Mouse (Mus musculus) lung, postnatal 0 days (tissue): ENCODE results near the gene Cela3a. TPM values are rescaled to one million over a fixed set of nuclear protein-coding genes. Genes with fewer than 3 reads are reported as not detected.
A peak's percentile ranks its signal among the peaks of the same experiment; 100 is the strongest.
"Not testable (repeated sequence)": the region's sequence is repeated elsewhere in the genome, so short reads cannot be mapped to it uniquely, and the experiment has no call there.

ENCODE experiments used
- ATAC-seq: fragments of 200-750 bp; cut with Nextera tagmentation; 2 replicates; pipeline ENCODE4 v1.8.0; 2017; ENCODE audit warnings: moderate library complexity
- DNase-seq: peaks from one replicate; pipeline ENCODE4 v3.0.0-alpha.2; 2016; ENCODE audit warnings: low spot score
- H3K27ac ChIP-seq: fragments of 300-500 bp; sonication (generic); 2 replicates; pipeline ENCODE4 v1.5.1; 2014; ENCODE audit warnings: antibody characterized with exemption, mild to moderate bottlenecking, low read length, mixed read lengths
- H3K27me3 ChIP-seq: fragments of 300-500 bp; sonication (generic); replicated peaks from 2 replicates; pipeline ENCODE4 v1.6.1; 2014; ENCODE audit warnings: low read length, mixed read lengths; ENCODE audit not compliant: insufficient read depth
- H3K36me3 ChIP-seq: fragments of 300-500 bp; sonication (generic); 2 replicates; pipeline ENCODE4 v1.6.1; 2014; ENCODE audit warnings: low read length, mixed read lengths; ENCODE audit not compliant: insufficient read depth
- H3K4me1 ChIP-seq: fragments of 300-500 bp; sonication (generic); 2 replicates; pipeline ENCODE4 v1.6.1; 2014; ENCODE audit warnings: antibody characterized with exemption, low read depth, low read length, mixed read lengths; ENCODE audit not compliant: insufficient read depth
- H3K4me2 ChIP-seq: fragments of 300-500 bp; sonication (generic); replicated peaks from 2 replicates; pipeline ENCODE4 v1.6.1; 2014; ENCODE audit warnings: low read depth, mild to moderate bottlenecking, low read length, moderate library complexity, mixed read lengths
- H3K4me3 ChIP-seq: fragments of 300-500 bp; sonication (generic); 2 replicates; pipeline ENCODE4 v1.5.1; 2014; ENCODE audit warnings: low read depth, low read length
- H3K9ac ChIP-seq: fragments of 300-500 bp; sonication (generic); replicated peaks from 2 replicates; pipeline ENCODE4 v1.6.1; 2014; ENCODE audit warnings: low read depth, mild to moderate bottlenecking
- H3K9me3 ChIP-seq: fragments of 300-500 bp; sonication (generic); 2 replicates; pipeline ENCODE4 v1.6.1; 2016; ENCODE audit warnings: low read length, mixed read lengths
- CTCF ChIP-seq: IDR thresholded peaks from 2 replicates; pipeline ENCODE4 v1.5.1; 2016; ENCODE audit warnings: antibody characterized with exemption, mild to moderate bottlenecking
- EP300 ChIP-seq: IDR thresholded peaks from 2 replicates; pipeline ENCODE4 v1.6.1; 2016; ENCODE audit warnings: antibody characterized with exemption, mild to moderate bottlenecking, control low read depth
- WGBS: fragments of 180-500 bp; shearing (Covaris S2); extraction: QIAGEN DNeasy Blood & Tissue Kit; methylation state at CpG from one replicate; pipeline ENCODE4 v1.1.7; 2014; 5-methylcytosine and 5-hydroxymethylcytosine counted together
- polyA plus RNA-seq: library from polyadenylated mRNA; unstranded; fragments of >200 nt; fragmentation: Nextera tagmentation; extraction: Ambion mirVana; gene quantifications from 2 replicates; pipeline ENCODE4 v1.2.1, GENCODE M21; 2015

Gene Cela3a
- polyA plus RNA-seq, 1 experiment from 2014 or later = not detected

DNA sequence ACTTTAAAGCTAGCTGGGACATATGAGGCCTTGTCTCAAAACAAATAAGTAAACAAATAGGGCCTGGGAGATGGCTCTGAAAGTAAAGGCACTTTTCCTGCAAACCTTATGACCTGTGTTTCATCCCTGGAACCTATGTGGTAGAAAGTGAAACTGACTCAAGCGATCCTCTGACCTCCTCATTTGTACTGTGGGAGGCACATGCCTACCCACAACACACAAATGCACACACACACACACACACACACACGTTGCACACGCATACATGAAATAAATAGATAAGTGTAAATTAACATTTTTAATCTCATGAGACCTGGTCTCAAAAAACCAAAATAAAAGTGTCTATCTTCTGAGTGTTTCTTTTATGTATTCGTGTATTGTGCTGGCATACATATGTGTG, 36.3 kb upstream of the Cela3a start:
- TF ChIP-seq EP300 (no peak), CTCF (no peak)
- no peak overlapping the region for H3K4me2 ChIP-seq
- H3K27ac ChIP-seq = no peak overlapping the region
- 90% methylated on average over 4 of the region's 4 CpGs for WGBS
- ATAC-seq = no peak
- H3K9ac ChIP-seq = no peak overlapping the region
- H3K4me1 ChIP-seq = no peaks in the 10 kb centered on the region
- no peaks in the 10 kb centered on the region for H3K36me3 ChIP-seq
- no peak for DNase-seq
- no peaks in the 10 kb centered on the region for H3K27me3 ChIP-seq
- no peaks in the 10 kb centered on the region for H3K9me3 ChIP-seq
- H3K4me3 ChIP-seq = no peak overlapping the region

DNA sequence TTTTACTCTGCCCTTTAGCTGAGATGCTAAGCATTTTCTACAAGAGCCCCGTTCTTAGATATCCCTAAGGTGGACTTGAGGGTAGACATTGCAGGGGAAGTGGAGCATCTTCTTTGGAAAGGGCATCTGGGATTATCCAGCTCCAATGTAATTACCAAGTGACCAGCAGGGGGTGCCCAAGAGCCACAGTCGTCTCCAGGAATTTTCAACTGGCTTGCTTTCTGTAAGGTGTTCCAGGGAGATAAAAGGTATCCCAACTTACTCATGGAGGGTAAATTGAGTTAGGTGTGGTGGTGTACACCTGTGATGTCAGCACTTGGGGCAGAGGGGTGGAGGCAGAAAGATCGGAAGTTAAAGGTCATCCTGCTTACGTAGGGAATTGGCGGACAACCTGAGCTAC, 34.0 kb upstream of the Cela3a start:
- no peaks in the 10 kb centered on the region for H3K36me3 ChIP-seq
- no peaks in the 10 kb centered on the region for H3K27me3 ChIP-seq
- no peaks in the 10 kb centered on the region for H3K9me3 ChIP-seq
- 0 out of 2 replicates have a peak overlapping the region, but pooled peaks have one; percentile 14 for H3K4me2 ChIP-seq
- H3K4me1 ChIP-seq = no peaks in the 10 kb centered on the region
- WGBS = 10% methylated on average over 5 of the region's 5 CpGs
- no peak; the same call in 1 of the 2 replicates for ATAC-seq
- peak; percentile 92 for TF ChIP-seq CTCF
- TF ChIP-seq EP300 = no peak
- H3K9ac ChIP-seq = no peak overlapping the region
- DNase-seq = peak; percentile 59
- no peak overlapping the region for H3K4me3 ChIP-seq
- no peak overlapping the region for H3K27ac ChIP-seq

DNA sequence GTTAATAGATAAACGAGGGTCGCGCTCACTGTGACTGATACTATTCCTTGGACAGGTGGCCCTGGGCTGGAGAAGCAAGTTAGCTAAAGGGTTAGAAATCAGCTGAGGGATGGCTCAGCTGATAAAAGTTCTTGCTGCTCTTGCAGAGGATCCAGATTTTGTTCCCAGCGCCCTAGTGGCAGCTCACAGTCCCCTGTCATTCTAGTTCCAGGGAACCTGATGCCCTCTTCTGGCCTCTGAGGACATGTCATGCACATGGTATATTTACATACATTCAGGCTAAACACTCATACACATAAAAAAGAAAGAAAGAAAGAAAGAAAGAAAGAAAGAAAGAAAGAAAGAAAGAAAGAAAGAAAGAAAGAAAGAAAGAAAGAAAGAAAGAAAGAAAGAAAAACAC, 31.7 kb upstream of the Cela3a start:
- Histone ChIP-seq H3K4me3 (no peak overlapping the region), H3K36me3 (no peaks in the 10 kb centered on the region), H3K9ac (no peak overlapping the region), H3K27ac (no peak overlapping the region), H3K9me3 (no peaks in the 10 kb centered on the region), H3K4me1 (no peaks in the 10 kb centered on the region), H3K4me2 (no peak overlapping the region), H3K27me3 (no peaks in the 10 kb centered on the region)
- TF ChIP-seq EP300 (no peak), CTCF (peak; percentile 34; the same call in 1 of the 2 replicates)
- 80% methylated on average over 4 of the region's 4 CpGs for WGBS
- DNase-seq (no peak), ATAC-seq (no peak)

DNA sequence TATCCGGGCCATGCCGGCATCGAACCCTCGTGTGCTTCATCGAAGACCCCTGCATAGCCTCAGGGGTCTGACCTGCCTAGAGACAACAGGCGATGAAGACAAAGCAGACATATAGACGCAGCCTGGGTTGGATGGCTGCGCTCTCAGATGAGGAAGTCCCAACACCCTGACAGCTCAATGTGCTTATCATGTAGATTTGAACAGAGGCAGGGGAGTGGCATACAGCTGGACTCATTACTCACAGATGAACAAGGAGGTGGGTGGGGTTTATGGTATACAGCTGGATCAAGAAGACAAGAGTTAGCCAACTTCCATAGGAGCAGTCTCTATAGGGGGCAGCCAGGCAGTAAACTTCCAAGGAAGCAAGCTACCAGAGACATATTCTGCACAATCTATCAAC, 29.3 kb upstream of the Cela3a start:
- Histone ChIP-seq H3K27me3 (no peaks in the 10 kb centered on the region), H3K4me1 (no peaks in the 10 kb centered on the region), H3K4me3 (no peak overlapping the region), H3K27ac (no peak overlapping the region), H3K4me2 (no peak overlapping the region), H3K9me3 (no peaks in the 10 kb centered on the region), H3K9ac (no peak overlapping the region), H3K36me3 (no peaks in the 10 kb centered on the region)
- ATAC-seq (no peak), DNase-seq (no peak)
- TF ChIP-seq CTCF (no peak), EP300 (no peak)
- 81% methylated on average over 8 of the region's 8 CpGs for WGBS

DNA sequence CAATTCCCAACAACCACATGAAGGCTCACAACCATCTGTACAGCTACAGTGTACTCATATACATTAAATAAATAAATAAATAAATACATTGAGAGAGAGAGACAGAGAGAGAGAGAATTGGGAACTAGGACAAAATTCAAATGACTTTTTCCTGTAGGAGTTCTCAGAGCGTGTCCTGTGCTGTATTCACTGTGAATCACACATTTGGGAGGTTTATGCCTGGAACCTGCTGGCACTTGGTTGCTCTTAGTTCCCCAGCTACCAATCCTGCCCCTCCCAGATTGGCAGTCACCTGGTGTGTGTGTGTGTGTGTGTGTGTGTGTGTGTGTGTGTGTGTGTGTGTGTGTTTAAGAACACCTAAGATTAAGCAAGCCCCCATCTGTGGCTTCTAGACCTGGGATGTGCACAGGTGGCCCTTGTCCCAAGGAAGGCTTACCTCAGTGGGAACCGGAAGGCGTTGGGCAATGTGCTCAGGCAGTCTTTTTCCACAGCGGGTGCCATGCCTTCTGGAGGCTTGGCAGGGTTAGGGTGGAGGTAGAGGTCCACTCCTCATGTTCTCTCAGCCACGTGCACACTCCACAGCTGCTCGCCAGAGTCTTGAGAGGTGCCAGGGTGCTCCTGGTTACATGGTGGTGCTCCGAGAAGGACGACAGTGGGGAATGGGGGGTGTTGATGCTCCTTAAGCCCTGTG, 27.5 kb upstream of the Cela3a start:
- Histone ChIP-seq H3K36me3 (no peaks in the 10 kb centered on the region), H3K4me3 (no peak overlapping the region), H3K27ac (no peak overlapping the region), H3K4me1 (no peaks in the 10 kb centered on the region), H3K9me3 (no peaks in the 10 kb centered on the region), H3K4me2 (no peak overlapping the region), H3K27me3 (no peaks in the 10 kb centered on the region), H3K9ac (no peak overlapping the region)
- WGBS = 81% methylated on average over 8 of the region's 8 CpGs
- DNase-seq (no peak), ATAC-seq (no peak; the same call in 1 of the 2 replicates)
- TF ChIP-seq CTCF = no peak

DNA sequence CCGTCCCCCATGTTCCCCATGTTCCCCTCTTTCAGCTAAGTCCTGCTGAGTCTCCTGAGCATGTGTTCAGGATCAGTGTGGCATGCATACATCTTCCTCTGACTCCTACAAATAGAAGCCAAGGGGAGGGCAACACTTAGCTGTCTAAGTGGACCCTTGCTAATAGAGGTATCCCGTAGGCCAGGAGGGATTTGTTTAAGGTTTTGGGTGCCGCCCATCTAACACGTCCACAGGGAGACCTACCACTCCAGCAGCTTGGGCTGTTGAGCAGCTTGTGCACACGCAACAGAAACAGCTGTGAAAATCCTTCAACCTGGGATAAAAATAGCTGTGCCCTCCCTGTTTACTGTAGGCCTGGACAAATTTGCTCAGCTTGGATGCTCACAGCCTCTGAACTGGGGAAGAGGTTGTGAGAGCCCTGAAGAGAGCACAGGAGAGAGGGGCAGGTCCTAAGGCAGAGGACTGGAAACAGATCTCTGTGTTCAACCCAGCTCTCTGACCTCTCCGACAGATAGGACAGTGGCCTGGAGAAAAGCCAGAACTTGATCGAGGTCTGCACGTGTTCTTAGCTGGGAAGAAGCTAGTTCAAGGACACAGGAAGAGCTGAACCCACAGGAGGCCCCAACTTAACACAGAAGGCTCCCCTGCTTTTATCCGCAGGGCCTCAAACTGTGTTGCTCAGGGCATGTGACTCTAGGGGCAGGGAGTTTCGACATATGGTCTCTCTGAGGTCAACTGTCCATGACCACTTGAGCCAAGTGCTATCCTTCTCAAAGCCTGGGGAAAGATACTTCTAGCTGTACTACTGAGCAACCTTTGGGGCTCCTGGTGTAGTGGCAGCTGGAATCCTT, 23.3 kb upstream of the Cela3a start:
- peak; percentile 38; the same call in 1 of the 2 replicates for ATAC-seq
- not testable (repeated sequence) for DNase-seq, H3K36me3 ChIP-seq, H3K9ac ChIP-seq, H3K4me3 ChIP-seq, H3K27me3 ChIP-seq, H3K27ac ChIP-seq, H3K9me3 ChIP-seq, H3K4me1 ChIP-seq, H3K4me2 ChIP-seq
- 46% methylated on average over 10 of the region's 10 CpGs for WGBS
